Mouse (Mus musculus): ENCODE data around the gene Spn.

GRCm38 (mm10) chr7:127134821-127135447 lies 2.7 kb downstream of the Spn start:
- TF ChIP-seq EP300 (IDR thresholded peaks at IDR 0.05; ENCODE audit: low read depth) (no peak), CTCF (IDR thresholded peaks at IDR 0.05; ENCODE audit: low read depth) (no peak)
